Mouse (Mus musculus): ENCODE results near the gene Brca1.
"Not testable (repeated sequence)": the region's sequence is repeated elsewhere in the genome, so short reads cannot be mapped to it uniquely, and the experiment has no call there.

Brca1 gene

DNA sequence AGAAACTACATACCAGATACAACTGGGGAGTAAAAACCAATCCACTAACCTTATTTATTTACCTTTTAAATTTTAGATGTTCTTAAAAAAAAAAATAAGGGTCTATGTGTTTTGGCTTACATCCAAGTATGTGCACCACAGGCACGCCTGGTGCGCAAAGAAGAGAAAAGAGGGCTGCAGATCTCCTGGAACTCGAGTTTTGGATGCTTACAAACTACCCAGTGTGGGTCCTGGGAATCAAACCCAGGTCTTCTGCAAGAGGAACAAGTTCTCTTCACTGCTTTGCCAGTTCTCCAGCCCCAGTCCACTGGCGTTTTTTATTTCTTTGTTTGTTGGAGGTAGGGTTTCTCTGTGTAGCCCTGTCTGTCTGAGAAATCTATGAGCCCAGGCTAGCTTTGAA, 25.1 kb downstream of the Brca1 start:
- no peak for DNase-seq

DNA sequence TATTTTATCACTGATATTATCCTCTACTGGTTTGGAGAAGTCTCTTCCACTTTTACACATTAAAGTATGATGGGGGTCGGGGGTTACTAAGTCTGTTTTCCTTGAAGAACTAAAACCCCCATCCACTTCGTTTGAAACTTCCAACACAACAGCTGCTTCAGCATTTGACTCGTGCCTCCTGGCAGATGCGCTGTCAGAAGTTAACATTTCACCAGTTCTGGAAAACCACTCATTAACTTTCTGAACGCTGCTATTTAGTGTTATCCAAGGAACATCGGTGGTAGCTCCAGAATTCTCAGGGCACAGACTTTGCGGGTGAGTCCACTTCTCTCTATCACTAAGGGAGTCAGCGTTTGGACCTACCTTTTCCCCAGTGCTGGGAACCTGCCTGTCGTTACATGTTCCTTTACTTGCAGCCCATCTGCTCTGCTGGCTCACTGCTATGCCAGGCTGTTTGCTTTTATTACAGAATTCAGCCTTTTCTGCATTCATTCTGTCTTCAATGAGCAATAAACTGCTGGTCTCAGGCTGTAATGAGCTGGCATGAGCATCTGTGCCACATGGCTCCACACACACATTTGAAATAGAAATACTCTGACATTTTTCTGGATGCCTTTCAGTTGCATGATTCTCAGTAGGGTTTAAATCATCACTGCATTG, 25.7 kb downstream of the Brca1 start:
- DNase-seq, result no peak

DNA sequence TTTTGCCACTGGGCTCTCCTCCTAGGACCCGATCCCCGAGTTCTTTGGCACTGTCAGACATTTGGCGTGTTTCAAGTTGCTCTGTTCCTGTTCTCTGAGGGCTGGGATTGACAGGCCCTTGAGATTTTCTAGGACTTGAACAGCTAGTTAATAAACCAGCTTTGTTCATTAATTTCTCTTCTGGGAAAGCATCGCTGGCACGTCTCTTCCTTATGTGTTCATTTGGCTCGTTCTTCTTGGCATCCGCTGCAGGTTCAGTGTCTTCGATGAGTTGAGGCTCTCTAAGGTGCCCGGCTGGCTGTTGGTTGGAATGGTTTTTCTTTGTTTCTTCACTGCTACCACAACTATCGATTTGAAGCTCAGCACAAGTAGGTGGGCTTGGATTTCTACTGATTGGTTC, 26.7 kb downstream of the Brca1 start:
- DNase-seq, result no peak

DNA sequence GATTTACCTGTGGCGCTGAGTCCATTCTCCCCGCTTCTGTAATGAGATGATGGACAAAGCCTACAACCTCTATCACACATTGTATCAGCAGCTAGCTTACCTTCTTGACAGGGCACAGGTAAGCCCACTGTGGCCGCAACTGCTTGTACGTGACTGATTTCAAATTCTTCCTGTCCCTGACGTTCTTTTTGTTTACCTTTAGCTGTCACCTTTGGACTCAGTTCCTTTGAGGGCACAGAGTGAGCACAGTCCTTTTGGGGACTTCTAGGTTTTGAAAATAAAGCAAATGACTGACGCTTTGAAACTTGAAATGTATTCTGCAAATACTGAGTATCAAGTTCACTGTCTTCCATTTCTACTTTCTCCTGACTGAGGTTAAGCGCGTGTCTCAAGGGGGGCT, 27.3 kb downstream of the Brca1 start:
- no peak for DNase-seq

- DNase-seq, result no peak
Measured at GRCm38 (mm10) chr11:101519364-101519763, 32.4 kb downstream of the Brca1 start.

DNA sequence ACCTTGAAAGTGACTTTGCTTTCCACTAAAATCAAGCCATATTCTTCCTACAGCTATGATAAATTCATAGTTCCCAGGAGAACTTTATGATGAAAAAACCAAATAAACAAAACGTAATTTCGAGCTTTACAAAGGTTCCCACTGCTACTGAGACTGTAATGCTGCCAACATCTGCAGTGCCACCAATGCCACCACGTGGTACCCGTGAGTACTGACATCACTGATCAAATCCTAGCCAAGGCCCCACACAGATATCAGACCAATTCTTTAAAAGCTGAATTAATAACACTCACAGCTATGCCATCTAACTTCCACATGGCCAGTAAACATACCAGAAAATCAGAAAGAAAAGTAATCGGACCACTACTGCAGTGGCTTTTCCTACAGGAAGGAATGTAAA, 32.8 kb downstream of the Brca1 start:
- DNase-seq, result no peak

DNA sequence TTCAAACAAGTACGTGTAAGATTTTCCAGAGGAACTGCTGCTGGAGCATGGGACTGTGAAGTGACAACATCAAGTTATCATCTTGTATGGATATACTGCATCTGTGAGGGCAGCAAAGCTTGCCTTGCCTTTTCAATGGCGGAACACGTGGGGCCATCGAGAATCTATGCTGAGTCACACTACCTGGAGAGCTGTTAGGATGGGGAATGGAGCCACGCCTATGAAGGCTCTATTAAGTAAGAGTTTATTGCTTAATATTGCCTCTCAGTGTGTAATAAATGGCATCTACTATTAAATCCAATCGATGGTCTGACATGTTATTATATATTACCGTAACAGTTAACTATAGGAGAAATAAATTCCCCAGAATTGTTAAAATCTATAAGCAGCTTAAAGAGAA, 44.7 kb downstream of the Brca1 start:
- no peak for DNase-seq

DNA sequence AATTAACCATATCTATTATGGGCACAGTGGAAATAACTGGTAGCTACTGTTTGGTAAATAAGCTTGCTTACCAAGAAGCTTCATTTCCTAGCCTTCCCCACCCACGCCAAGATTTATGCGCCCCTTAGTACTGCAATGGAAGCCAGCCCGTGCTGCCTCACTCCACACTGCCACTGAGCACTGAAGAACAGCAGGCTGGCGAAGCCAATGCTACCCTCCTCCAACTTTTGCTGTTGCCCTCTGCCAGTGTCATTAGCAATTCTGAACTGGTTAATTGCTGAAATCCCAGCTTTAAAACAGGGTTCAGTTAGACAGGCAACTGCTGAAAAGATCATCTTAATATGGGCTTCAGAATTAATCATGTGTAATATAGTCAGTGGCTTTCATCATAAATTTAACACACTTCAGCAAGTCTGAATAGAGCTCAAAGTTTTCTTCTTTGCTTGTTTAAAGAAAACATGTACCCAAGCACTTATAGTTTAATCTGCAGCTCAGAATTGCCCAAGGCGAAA, 45.4 kb downstream of the Brca1 start:
- no peak for DNase-seq

DNA sequence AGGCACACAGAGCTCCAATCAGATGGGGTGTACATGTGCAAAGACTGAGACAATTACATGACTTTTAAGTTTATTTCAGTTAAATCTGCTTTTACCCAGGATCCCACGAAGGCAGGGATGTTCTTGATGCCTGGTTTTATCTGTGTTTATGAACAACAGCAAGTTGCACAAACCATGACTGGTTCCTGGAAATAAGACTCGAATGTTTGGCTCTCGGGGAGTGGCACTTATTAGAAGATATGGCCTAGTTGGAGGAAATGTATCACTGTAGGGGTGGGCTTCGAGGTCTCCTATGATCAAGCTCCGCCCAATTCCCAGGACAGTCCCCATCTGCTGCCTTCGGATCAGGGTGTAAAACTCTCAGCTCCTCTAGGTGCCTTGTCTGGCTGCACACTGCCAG, 65.6 kb downstream of the Brca1 start:
- DNase-seq, result no peak

DNA sequence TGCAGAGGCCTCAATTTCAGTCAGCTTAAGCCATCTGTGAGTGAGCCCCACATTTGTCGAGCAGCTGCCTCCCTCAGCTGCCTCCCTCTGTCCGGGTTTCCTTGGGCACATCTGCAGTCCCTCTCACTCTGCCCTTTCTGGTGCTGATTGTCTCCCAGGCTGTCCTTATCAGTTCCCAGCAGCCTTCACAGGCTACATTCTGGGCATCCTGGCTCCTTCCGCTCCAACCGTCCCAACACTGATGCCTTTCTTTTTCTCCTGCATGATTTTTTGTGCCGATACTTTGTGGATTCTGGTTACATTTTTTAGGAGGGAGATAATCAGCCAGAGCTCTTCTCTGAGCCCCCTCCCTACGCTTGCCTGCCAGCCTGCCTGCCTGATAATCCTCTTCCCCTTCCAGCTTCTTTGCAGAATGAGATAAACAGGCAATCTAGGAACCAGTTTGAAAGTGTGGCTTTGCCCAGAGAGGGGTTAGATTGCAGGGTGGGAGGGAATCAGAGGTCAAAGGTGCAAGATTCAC, 66.2 kb downstream of the Brca1 start:
- no peak for DNase-seq

- no peak for DNase-seq
Measured at GRCm38 (mm10) chr11:101484814-101485213, 66.9 kb downstream of the Brca1 start.

- DNase-seq, result no peak
Measured at GRCm38 (mm10) chr11:101484245-101484644, 67.5 kb downstream of the Brca1 start.

DNA sequence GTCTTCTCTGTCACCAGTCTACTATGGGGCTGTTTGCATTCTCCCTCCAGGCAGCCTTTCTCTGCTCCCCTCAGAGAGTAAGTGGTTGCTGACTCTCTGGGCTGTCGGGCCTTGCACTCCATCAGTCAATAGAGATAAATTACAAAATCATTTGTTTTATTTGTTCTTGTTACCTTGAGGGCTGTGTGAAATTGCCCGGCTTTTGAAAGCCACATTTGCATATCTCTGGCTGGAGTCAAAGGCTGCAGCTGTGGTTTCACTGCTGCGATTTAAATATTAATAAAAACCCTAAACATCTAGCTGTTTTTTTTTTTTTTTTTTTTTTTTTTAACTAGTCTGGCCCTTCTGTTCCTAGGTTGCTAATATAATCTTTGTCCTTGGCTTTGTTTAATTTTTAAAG, 68.0 kb downstream of the Brca1 start:
- DNase-seq, result no peak

DNA sequence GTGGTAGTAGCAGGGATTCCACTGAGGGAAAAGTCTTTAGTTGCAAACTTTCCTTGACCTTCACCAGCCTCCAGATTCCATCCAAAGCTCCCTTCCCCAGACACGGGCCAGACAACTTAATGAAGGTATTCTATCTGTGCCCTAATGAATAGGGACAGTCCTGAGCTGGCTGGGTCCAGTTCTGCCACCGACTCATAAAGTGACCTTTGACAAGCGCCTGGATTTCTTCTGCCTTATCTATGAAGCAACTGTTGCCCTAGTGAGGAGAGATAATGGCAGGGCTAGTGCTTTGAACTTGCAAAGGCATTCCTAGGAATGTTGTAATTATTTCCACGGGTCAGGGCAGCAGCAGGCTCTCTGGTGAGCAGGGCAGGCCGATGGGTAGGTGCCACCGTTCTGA, 70.8 kb downstream of the Brca1 start:
- no peak for DNase-seq

DNA sequence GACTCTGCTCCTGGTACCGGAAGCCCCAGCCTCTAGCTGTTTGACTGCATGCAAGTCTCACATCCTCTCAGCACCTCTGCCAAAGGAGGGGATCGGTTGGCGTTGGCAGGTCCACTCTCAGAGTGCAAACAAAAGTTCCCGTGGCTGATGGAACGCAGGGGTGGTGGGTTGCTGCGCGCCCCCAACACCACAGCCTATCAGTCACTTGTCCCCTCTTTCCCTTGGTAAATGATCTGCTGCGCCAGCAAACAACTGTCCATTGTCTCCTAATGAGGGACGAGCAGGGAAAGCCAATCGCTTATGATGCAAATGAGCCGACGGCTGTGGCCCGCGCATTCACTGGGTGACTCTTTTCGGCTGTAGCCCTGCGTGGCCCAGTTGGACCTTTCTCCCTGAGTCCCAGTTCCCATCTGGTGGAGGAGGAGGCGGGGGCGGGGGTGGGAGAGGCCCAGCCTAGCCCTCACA, 72.6 kb downstream of the Brca1 start:
- DNase-seq, result no peak

GRCm38 (mm10) chr11:101477552-101478211, 74.1 kb downstream of the Brca1 start:
- DNase-seq, result no peak

DNA sequence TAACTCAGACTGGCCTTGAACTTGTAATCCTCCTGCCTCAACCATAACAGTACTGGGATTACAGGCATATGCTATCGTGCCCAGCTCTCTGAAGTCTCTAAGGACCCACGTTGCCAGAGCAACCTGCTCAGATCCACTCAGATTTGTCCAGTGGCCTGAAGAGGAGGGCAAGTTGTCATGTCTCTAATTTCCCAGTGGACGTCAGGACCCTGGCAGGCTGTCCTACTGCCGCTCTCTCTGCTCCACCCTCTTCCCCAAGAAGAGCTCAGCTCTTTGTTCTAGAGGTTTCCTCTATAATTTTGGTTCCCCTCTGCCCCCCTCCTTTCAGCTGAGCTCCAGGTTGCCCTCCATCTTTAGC, 74.6 kb downstream of the Brca1 start:
- no peak for DNase-seq

DNA sequence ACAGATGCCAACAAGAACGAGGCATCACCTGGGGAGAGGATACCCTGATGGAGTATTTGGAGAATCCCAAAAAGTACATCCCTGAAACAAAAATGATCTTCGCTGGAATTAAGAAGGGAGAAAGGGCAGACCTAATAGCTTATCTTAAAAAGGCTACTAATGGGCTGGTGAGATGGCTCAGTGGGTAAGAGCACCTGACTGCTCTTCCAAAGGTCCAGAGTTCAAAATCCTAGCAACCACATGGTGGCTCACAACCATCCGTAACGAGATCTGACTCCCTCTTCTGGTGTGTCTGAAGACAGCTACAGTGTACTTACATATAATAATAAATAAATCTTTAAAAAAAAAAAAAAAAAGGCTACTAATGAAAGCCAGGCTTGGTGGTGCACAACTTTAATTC, 75.4 kb downstream of the Brca1 start:
- not testable (repeated sequence) for DNase-seq

- DNase-seq, result no peak
Measured at GRCm38 (mm10) chr11:101474298-101474697, 77.5 kb downstream of the Brca1 start.

DNA sequence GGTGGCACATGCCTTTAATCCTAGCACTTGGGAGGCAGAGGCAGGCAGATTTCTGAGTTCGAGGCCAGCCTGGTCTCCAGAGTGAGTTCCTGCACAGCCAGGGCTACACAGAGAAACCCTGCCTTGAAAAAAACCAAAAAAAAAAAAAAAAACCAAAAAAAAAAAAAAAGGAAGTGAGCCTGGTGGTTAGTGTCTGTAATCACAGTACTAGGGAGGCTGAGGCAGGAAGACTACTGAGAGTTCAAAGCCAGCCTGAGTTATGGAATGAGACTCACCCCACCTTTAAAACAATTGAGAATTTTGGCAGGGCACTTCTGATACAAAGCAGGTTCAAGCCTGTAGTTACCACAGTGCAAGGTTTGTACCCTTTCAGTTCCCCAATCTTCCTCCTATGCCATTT, 78.1 kb downstream of the Brca1 start:
- not testable (repeated sequence) for DNase-seq

DNA sequence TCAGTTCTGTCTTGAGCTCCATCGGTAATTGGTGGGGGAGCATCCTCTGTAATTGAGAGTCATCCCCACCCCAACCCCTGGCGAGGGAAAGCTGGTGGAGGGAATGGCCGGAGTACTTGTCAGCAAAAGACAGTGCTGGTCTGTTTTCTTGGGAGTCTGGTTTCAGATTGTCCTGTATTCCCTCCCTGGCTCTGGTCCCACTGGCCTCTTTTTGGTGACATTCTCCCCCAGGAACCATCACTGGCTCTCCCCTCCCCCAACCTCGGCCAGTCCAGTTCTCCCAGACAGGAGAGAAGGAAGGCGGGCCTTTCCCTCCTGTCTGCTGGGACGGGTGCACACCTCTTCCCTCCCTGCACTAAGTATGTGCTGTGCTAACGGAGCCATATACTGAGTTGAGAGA, 79.4 kb downstream of the Brca1 start:
- no peak for DNase-seq

GRCm38 (mm10) chr11:101471926-101472325, 79.8 kb downstream of the Brca1 start:
- no peak for DNase-seq

DNA sequence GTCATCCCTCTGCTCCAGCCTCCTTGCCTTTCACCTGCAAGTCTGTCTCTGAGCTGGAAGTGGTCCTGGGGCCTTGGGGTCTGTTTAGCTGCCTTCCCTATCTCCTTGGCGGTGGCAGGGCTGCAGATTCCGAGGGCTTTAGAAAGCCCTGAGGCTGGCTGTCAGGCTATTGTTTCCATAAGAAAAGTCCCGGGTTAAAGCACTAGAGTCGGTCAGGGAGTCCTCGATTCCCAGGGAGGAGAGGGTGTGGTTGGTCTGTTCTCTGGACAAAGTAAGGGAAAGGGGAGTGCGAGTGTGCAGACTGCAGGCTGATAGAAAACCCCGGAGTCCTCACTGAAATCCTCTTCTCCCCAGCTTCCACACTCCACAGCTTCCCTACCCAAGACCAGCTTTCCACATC, 81.5 kb downstream of the Brca1 start:
- DNase-seq, result no peak

- DNase-seq, result no peak
Measured at GRCm38 (mm10) chr11:101469155-101469554, 82.6 kb downstream of the Brca1 start.

GRCm38 (mm10) chr11:101468731-101469130, 83.0 kb downstream of the Brca1 start:
- DNase-seq, result no peak
